Mouse (Mus musculus) heart, embryonic 14.5 days (tissue): ENCODE data around the gene Tekt3. TPM values are rescaled to one million over a fixed set of nuclear protein-coding genes. Genes with fewer than 3 reads are reported as not detected.

Experiments
- ATAC-seq: fragments of 200-750 bp; cut with Nextera tagmentation; 2 replicates; pipeline ENCODE4 v1.8.0; 2017; ENCODE audit warnings: low read depth, moderate TSS enrichment; ENCODE audit not compliant: insufficient number of reproducible peaks, insufficient read depth, low FRiP score
- H3K27ac ChIP-seq, 2 experiments: fragments of 200-500 bp in 1 of 2; fragments of 300-500 bp in 1 of 2; sonication (generic) in 1 of 2; replicated peaks in 1 of 2; 2 replicates each; pipeline ENCODE4 v1.5.1; 2012 to 2014; ENCODE audit warnings: low read depth in 2 of 2, low read length in 2 of 2, control low read depth in 1 of 2, mild to moderate bottlenecking in 1 of 2, mixed read lengths in 1 of 2; ENCODE audit not compliant: control insufficient read depth in 1 of 2, insufficient read depth in 1 of 2
- H3K27me3 ChIP-seq: fragments of 300-500 bp; sonication (generic); 2 replicates; pipeline ENCODE4 v1.6.1; 2014; ENCODE audit warnings: mild to moderate bottlenecking, low read length, control low read depth; ENCODE audit not compliant: control insufficient read depth, insufficient read depth
- H3K36me3 ChIP-seq: fragments of 300-500 bp; sonication (generic); 2 replicates; pipeline ENCODE4 v1.6.1; 2014; ENCODE audit warnings: mild to moderate bottlenecking, control low read depth, low read length, mixed read lengths; ENCODE audit not compliant: control insufficient read depth, insufficient read depth
- H3K4me1 ChIP-seq, 2 experiments: fragments of 200-500 bp in 1 of 2; fragments of 300-500 bp in 1 of 2; sonication (generic) in 1 of 2; 2 replicates each; pipeline ENCODE4 v1.6.1; 2012 to 2014; ENCODE audit warnings: low read length in 2 of 2, control low read depth in 1 of 2, mixed read lengths in 1 of 2; ENCODE audit not compliant: control insufficient read depth in 2 of 2, insufficient read depth in 2 of 2
- H3K4me2 ChIP-seq: fragments of 300-500 bp; sonication (generic); 2 replicates; pipeline ENCODE4 v1.6.1; 2014; ENCODE audit warnings: mild to moderate bottlenecking, low read length
- H3K4me3 ChIP-seq, 2 experiments: fragments of 200-500 bp in 1 of 2; fragments of 300-500 bp in 1 of 2; sonication (generic) in 1 of 2; 2 replicates each; pipeline ENCODE4 v1.5.1; 2012 to 2014; ENCODE audit warnings: low read length in 2 of 2, mild to moderate bottlenecking in 2 of 2, control low read depth in 1 of 2, low read depth in 1 of 2, moderate library complexity in 1 of 2; ENCODE audit not compliant: control insufficient read depth in 1 of 2, insufficient read depth in 1 of 2
- H3K9ac ChIP-seq: fragments of 300-500 bp; sonication (generic); 2 replicates; pipeline ENCODE4 v1.6.1; 2014; ENCODE audit warnings: mild to moderate bottlenecking, low read length
- H3K9me3 ChIP-seq: fragments of 300-500 bp; sonication (generic); 2 replicates; pipeline ENCODE4 v1.6.1; 2016; ENCODE audit warnings: low read length, control low read depth; ENCODE audit not compliant: control insufficient read depth
- WGBS: fragments of 180-500 bp; shearing (Covaris S2); extraction: QIAGEN DNeasy Blood & Tissue Kit; methylation state at CpG from one replicate; pipeline ENCODE4 v1.1.7; 2014; 5-methylcytosine and 5-hydroxymethylcytosine counted together
- polyA plus RNA-seq: library from polyadenylated mRNA; unstranded; fragments of >200 nt; fragmentation: Nextera tagmentation; extraction: Ambion mirVana; gene quantifications from 2 replicates; pipeline ENCODE4 v1.2.1, GENCODE M21; 2014

Tekt3 gene
- polyA plus RNA-seq, 1 experiment from 2014 or later, result not detected

DNA sequence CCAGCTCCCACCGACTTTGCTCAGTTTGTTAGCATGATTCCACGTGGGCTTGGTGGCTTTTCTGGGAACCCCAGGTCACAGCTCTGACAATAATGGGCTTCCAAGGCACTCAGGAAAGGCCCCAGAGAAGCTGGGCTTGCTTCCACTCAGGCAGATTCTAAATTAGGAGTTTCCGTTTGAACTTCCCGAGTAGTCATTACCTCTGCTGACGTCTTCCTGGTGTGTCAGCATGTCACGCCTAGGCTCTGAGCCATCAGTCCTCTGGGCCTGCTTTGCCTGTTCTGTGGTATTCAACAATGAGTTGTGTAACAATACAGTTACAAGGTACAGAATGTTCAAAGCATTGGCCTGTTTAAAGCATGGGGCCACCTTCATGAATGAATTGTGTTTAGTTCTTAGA is 74.8 kb downstream of the Tekt3 start:
- Histone ChIP-seq H3K4me2 (peak overlapping the region; percentile 32; the same call in 1 of the 2 replicates), H3K4me1 (peaks cover 10 to 22% of the 10 kb centered on the region in 2 experiments), H3K36me3 (peaks cover 51% of the 10 kb centered on the region), H3K27me3 (no peaks in the 10 kb centered on the region), H3K4me3 (no peak overlapping the region), H3K9ac (peak overlapping the region; percentile 54), H3K9me3 (no peaks in the 10 kb centered on the region), H3K27ac (peak overlapping the region; percentile 58 to 74; a peak in 3 of 4 replicates)
- 42% methylated on average over 6 of the region's 6 CpGs for WGBS
- ATAC-seq, result no peak

DNA sequence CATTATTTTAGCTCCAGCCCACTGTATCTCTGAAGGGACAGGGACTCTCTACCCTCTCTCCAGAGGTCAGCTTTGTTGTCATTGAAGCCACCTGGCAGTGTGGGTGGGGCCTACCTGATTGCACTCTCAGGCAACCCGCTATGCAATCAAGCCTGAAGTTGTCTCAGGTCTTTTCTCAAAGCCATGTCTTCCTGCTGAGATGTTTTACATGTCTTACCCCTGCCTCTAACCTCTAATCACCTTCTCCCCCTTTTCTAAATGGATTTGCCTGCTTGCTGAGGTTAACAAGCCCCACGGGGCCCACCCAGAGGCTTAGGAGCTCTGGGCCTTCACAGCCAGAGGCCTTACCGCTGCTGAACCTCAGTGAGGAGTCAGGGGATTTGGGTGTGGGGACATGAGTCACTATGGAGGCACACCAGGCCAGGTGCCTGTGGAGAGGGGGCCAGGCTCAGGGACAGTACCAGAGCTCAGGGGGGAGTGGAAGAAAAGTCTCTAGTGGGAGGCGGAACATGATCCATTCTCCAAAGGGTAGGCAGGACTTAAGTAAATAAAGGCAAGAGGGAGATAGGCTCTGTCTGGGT is 75.5 kb downstream of the Tekt3 start:
- no peaks in the 10 kb centered on the region for H3K27me3 ChIP-seq
- H3K4me1 ChIP-seq, result peaks cover 10 to 18% of the 10 kb centered on the region in 2 experiments
- H3K4me2 ChIP-seq, result no peak overlapping the region
- no peak overlapping the region for H3K27ac ChIP-seq
- H3K9ac ChIP-seq, result no peak overlapping the region
- no peak for ATAC-seq
- no peak overlapping the region for H3K4me3 ChIP-seq
- H3K36me3 ChIP-seq, result peaks cover 58% of the 10 kb centered on the region
- 72% methylated on average over 4 of the region's 4 CpGs for WGBS
- no peaks in the 10 kb centered on the region for H3K9me3 ChIP-seq

DNA sequence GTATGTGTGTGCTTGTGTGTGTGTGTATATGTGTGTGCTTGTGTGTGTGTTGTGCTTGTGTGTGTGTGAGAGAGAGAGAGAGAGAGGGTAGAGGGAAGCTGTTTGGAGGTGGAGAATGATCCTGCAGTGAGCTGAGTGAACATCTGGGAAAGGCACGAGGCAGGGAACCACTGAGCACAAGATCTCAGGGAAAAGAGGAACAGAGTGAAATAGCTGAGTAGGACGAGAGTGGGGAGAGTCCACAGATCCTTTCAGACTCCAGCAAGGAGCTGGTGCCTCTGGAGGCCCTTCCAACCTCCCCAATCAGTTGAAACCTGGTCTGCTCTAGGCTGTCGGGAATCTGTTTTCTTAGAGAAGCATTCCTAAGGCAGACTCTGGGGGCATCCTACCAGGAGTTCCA is 77.3 kb downstream of the Tekt3 start:
- no peak for ATAC-seq
- peaks cover 67% of the 10 kb centered on the region for H3K36me3 ChIP-seq
- no peaks in the 10 kb centered on the region for H3K9me3 ChIP-seq
- no peak overlapping the region for H3K9ac ChIP-seq
- WGBS, result 25% methylated on average over 3 of the region's 3 CpGs
- peaks cover 14 to 27% of the 10 kb centered on the region in 2 experiments for H3K4me1 ChIP-seq
- H3K4me3 ChIP-seq, result no peak overlapping the region
- H3K27ac ChIP-seq, result no peak overlapping the region
- H3K4me2 ChIP-seq, result no peak overlapping the region
- no peaks in the 10 kb centered on the region for H3K27me3 ChIP-seq

DNA sequence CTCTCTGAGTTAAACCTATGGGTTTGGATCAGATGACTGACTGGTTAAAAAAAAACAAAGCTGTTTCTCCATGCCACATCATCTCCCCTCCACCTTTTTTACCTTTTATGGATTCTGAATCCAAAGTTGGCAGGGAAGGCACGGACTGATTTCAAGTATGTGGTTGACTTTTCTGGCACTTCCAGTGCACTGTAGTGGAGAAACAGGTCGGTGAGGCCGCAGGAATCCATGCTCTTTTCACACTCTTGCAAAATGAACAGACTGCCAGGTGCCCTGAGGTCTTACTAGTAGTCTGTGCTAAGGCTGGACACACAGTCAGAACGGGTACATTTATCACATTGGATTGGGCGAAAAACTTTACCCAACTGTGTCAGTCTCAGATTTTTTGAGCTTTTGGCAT is 80.9 kb downstream of the Tekt3 start:
- Histone ChIP-seq H3K27me3 (no peaks in the 10 kb centered on the region), H3K4me3 (no peak overlapping the region), H3K9ac (no peak overlapping the region), H3K27ac (no peak overlapping the region), H3K36me3 (peaks cover 49% of the 10 kb centered on the region), H3K4me2 (no peak overlapping the region), H3K4me1 (peaks cover 21 to 32% of the 10 kb centered on the region in 2 experiments), H3K9me3 (no peaks in the 10 kb centered on the region)
- WGBS, result 82% methylated on average over 5 of the region's 5 CpGs
- no peak for ATAC-seq

DNA sequence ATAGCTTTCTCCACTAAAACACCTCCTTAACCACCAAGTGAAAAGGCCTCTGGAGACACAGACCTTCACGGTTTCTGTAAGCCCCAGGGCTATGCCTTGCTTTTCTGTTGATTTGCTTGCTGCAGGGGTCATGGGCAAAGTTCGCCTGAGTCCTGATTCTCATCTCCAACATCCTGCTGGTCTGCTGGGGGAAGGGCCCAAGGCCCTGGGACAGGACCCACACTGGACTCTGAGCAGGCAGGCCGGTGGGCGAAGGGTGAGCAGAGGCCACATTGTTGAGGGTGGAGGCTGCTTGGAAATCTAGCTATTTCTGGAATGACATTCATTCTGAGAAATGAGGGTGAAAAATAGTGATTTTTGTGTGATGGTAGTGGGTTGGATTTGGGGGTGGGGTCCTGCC is 81.4 kb downstream of the Tekt3 start:
- Histone ChIP-seq H3K4me1 (peaks cover 21 to 32% of the 10 kb centered on the region in 2 experiments), H3K36me3 (peaks cover 44% of the 10 kb centered on the region), H3K9me3 (no peaks in the 10 kb centered on the region), H3K4me2 (no peak overlapping the region), H3K4me3 (no peak overlapping the region), H3K27me3 (no peaks in the 10 kb centered on the region), H3K27ac (no peak overlapping the region), H3K9ac (no peak overlapping the region)
- ATAC-seq, result no peak
- WGBS, result 87% methylated on average over 4 of the region's 4 CpGs

DNA sequence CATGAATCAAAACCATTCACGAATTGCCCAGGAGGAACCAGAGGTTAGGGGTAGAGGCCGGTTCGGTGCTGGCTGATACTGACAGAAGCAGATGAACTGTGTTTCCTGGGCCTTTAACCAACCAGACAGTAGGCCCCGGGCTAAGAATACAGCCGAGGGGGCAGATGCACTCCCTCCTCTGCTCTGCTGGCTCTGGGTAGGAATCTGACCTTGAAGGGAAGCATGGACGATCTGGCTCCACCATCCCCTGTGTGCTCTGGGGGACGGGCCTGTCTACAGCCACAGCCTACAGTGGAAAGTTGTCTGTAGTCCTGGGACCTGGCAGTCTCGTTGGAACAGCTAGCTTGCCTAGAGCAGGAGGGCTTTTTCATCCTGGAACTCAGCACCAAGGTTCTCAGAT is 82.0 kb downstream of the Tekt3 start:
- peaks cover 39% of the 10 kb centered on the region for H3K36me3 ChIP-seq
- peak overlapping the region in 1 of 2 experiments; percentile 55; a peak in 3 of 4 replicates for H3K27ac ChIP-seq
- H3K9ac ChIP-seq, result no peak overlapping the region
- no peak overlapping the region for H3K4me2 ChIP-seq
- 38% methylated on average over 8 of the region's 8 CpGs for WGBS
- no peak overlapping the region for H3K4me3 ChIP-seq
- no peaks in the 10 kb centered on the region for H3K9me3 ChIP-seq
- peak; percentile 47; the same call in 1 of the 2 replicates for ATAC-seq
- peaks cover 21 to 32% of the 10 kb centered on the region in 2 experiments for H3K4me1 ChIP-seq
- H3K27me3 ChIP-seq, result no peaks in the 10 kb centered on the region

Other genes starting within 250 kb of the Tekt3 start
- gene Trim16, start 241.4 kb upstream of the Tekt3 start, polyA plus RNA-seq, result 4.0 and 5.4 TPM in 2 replicates
- gene Fbxw10, start 214.6 kb upstream of the Tekt3 start, polyA plus RNA-seq, result 0.11 and 0.14 TPM in 2 replicates
- 46.0 and 49.3 TPM in 2 replicates for gene Tvp23b, start 182.2 kb upstream of the Tekt3 start, polyA plus RNA-seq
- gene Cdrt4, start 110.5 kb upstream of the Tekt3 start, polyA plus RNA-seq, result not detected in 2 replicates
- gene Pmp22, start 67.3 kb downstream of the Tekt3 start, polyA plus RNA-seq, result 88.7 and 95.6 TPM in 2 replicates